Mouse (Mus musculus) testis, adult 2 months (tissue): ENCODE results near the gene 5730480H06Rik.

Experiments used
- CTCF ChIP-seq: fragments of 200-500 bp; IDR thresholded peaks from 2 replicates; pipeline ENCODE4 v1.5.1; 2012; ENCODE audit warnings: low read depth, mild to moderate bottlenecking, inconsistent platforms, low read length, moderate library complexity; ENCODE audit not compliant: control insufficient read depth, insufficient read depth, insufficient replicate concordance
- POLR2A ChIP-seq: fragments of 200-500 bp; IDR thresholded peaks from 2 replicates; pipeline ENCODE4 v1.6.1; 2012; ENCODE audit warnings: low read depth, mild to moderate bottlenecking, inconsistent platforms, low read length, moderate library complexity; ENCODE audit not compliant: control insufficient read depth

DNA sequence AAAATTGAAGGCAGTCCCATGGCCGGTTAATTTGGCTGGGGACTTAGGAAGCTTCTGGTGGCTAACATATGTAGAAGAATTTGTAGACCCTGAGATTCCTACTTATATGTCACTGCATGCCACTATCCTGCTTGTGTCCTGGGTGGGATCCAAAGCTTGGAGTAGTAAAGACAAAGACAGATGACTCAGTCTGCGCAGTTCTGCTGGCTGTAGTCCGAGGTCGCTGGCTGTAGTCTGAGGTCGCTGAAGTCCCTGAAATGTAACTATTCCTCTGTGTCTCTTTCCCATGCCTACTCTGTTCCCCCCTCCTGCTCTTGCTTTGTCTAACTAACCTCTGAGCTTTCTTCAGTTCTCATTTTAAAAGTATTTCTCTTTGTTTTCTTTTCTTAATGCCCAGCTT lies 82.6 kb downstream of the 5730480H06Rik start:
- no peak for TF ChIP-seq POLR2A
- no peak for TF ChIP-seq CTCF
